Mouse (Mus musculus) liver, embryonic 14.5 days (tissue): Measurements from ENCODE around the gene Pcolce2. TPM values are rescaled to one million over a fixed set of nuclear protein-coding genes. Genes with fewer than 3 reads are reported as not detected.

Experiments
- ATAC-seq: fragments of 200-750 bp; cut with Nextera tagmentation; 2 replicates; pipeline ENCODE4 v1.8.0; 2017; ENCODE audit warnings: moderate number of reproducible peaks, mild to moderate bottlenecking, moderate library complexity; ENCODE audit not compliant: insufficient read depth
- DNase-seq, 3 experiments: peaks; one replicate each; pipeline ENCODE4 v3.0.0-alpha.2; 2012 to 2013; ENCODE audit warnings: low read depth in 3 of 3, low spot score in 3 of 3
- H3K27ac ChIP-seq: fragments of 300-500 bp; sonication (generic); 2 replicates; pipeline ENCODE4 v1.5.1; 2014; ENCODE audit warnings: moderate library complexity, mild to moderate bottlenecking, control low read depth, inconsistent platforms
- H3K27me3 ChIP-seq: fragments of 300-500 bp; sonication (generic); 2 replicates; pipeline ENCODE4 v1.6.1; 2014; ENCODE audit warnings: mild to moderate bottlenecking, low read length, moderate library complexity; ENCODE audit not compliant: control insufficient read depth, insufficient read depth
- H3K36me3 ChIP-seq: fragments of 300-500 bp; sonication (generic); replicated peaks from 2 replicates; pipeline ENCODE4 v1.6.1; 2014; ENCODE audit warnings: low read depth; ENCODE audit not compliant: control insufficient read depth, insufficient read depth
- H3K4me1 ChIP-seq, 2 experiments: fragments of 200-500 bp in 1 of 2; fragments of 300-500 bp in 1 of 2; sonication (generic) in 1 of 2; replicated peaks; 2 replicates each; pipeline ENCODE4 v1.6.1; 2012 to 2014; ENCODE audit warnings: antibody characterized with exemption in 1 of 2, inconsistent platforms in 1 of 2, low read length in 1 of 2; ENCODE audit not compliant: control insufficient read depth in 2 of 2, insufficient read depth in 2 of 2
- H3K4me2 ChIP-seq: fragments of 300-500 bp; sonication (generic); 2 replicates; pipeline ENCODE4 v1.6.1; 2014; ENCODE audit warnings: low read depth, mild to moderate bottlenecking, control low read depth, moderate library complexity
- H3K4me3 ChIP-seq, 2 experiments: fragments of 200-500 bp in 1 of 2; fragments of 300-500 bp in 1 of 2; sonication (generic) in 1 of 2; 2 replicates each; pipeline ENCODE4 v1.5.1; 2012 to 2014; ENCODE audit warnings: low read depth in 2 of 2, low read length in 2 of 2, mild to moderate bottlenecking in 2 of 2, control low read depth in 1 of 2, inconsistent platforms in 1 of 2, moderate library complexity in 1 of 2; ENCODE audit not compliant: insufficient read depth in 1 of 2
- H3K9ac ChIP-seq: fragments of 300-500 bp; sonication (generic); replicated peaks from 2 replicates; pipeline ENCODE4 v1.6.1; 2014; ENCODE audit warnings: mild to moderate bottlenecking, control low read depth, moderate library complexity
- H3K9me3 ChIP-seq: fragments of 300-500 bp; sonication (generic); 2 replicates; pipeline ENCODE4 v1.6.1; 2016; ENCODE audit warnings: low read length, mixed read lengths; ENCODE audit not compliant: control insufficient read depth
- CTCF ChIP-seq: IDR thresholded peaks from 2 replicates; pipeline ENCODE4 v1.5.1; 2016; ENCODE audit warnings: antibody characterized with exemption, low read depth, control low read depth
- EP300 ChIP-seq: IDR thresholded peaks from 2 replicates; pipeline ENCODE4 v1.6.1; 2016; ENCODE audit warnings: antibody characterized with exemption, low read depth
- WGBS: fragments of 180-500 bp; shearing (Covaris S2); extraction: QIAGEN DNeasy Blood & Tissue Kit; methylation state at CpG from one replicate; pipeline ENCODE4 v1.1.7; 2014; ENCODE audit not compliant: insufficient replicate concordance; 5-methylcytosine and 5-hydroxymethylcytosine counted together
- polyA plus RNA-seq, 2 experiments: library from polyadenylated mRNA; depleted of rRNA in 1 of 2; stranded (reverse) in 1 of 2; unstranded in 1 of 2; fragments of >200 nt; fragmentation: Nextera tagmentation in 1 of 2; extraction: Ambion mirVana in 1 of 2; gene quantifications; 2 replicates each; pipeline versions ENCODE4 v1.2.1 to v1.2.3; 2012 to 2014

Gene Pcolce2
- polyA plus RNA-seq, 2 experiments = 1.4 to 6.7 TPM

GRCm38 (mm10) chr9:95692823-95693222, 55.4 kb downstream of the Pcolce2 start:
- WGBS = 69% methylated on average over 8 of the region's 8 CpGs
- H3K27ac ChIP-seq = no peak overlapping the region
- H3K36me3 ChIP-seq = no peaks in the 10 kb centered on the region
- no peak for ATAC-seq
- no peaks in the 10 kb centered on the region for H3K27me3 ChIP-seq
- H3K9ac ChIP-seq = no peak overlapping the region
- TF ChIP-seq CTCF (no peak), EP300 (no peak)
- no peaks in the 10 kb centered on the region for H3K4me1 ChIP-seq
- no peak overlapping the region for H3K4me2 ChIP-seq
- H3K4me3 ChIP-seq = no peak overlapping the region
- H3K9me3 ChIP-seq = no peaks in the 10 kb centered on the region
- no peak for DNase-seq

DNA sequence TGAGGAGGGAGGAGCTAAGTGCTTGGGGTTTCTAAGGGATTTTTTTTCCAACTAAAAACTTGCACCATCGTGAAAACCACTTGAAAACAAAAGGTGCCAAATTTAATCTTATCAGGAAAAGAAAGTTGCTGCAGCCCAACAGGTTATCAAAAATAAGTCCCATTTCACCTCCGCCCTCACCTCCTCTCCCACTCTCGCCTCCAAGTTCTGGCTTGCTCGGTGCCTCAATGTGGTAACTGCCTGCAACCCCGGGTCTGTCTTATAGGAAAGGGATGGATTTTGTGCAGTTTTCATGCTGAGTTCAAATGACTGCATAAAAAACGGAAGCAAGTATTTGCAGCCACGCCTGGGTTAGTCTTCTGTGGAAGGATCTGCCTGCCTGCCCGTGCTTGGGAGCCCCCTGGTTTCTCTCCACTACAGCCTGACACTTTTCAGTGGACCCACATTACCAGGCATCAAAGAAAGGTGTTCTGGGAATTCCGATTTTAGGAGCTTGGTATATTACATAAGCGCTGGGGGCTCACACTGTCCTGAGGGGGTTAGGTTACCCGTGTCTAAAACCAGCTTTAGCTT, 56.2 kb downstream of the Pcolce2 start:
- ATAC-seq = no peak
- no peaks in the 10 kb centered on the region for H3K4me1 ChIP-seq
- no peak overlapping the region for H3K27ac ChIP-seq
- H3K9me3 ChIP-seq = no peaks in the 10 kb centered on the region
- H3K27me3 ChIP-seq = no peaks in the 10 kb centered on the region
- H3K4me3 ChIP-seq = no peak overlapping the region
- no peak for TF ChIP-seq EP300
- no peak for TF ChIP-seq CTCF
- no peak for DNase-seq
- H3K36me3 ChIP-seq = no peaks in the 10 kb centered on the region
- WGBS = 59% methylated on average over 11 of the region's 11 CpGs
- H3K4me2 ChIP-seq = no peak overlapping the region
- no peak overlapping the region for H3K9ac ChIP-seq

GRCm38 (mm10) chr9:95694526-95694925, 57.1 kb downstream of the Pcolce2 start:
- Histone ChIP-seq H3K27ac (no peak overlapping the region), H3K36me3 (no peaks in the 10 kb centered on the region), H3K9me3 (no peaks in the 10 kb centered on the region), H3K9ac (no peak overlapping the region), H3K4me3 (no peak overlapping the region), H3K27me3 (no peaks in the 10 kb centered on the region), H3K4me2 (no peak overlapping the region), H3K4me1 (no peaks in the 10 kb centered on the region)
- TF ChIP-seq CTCF = no peak
- TF ChIP-seq EP300 = no peak
- DNase-seq (no peak), ATAC-seq (no peak)
- 51% methylated on average over 12 of the region's 12 CpGs for WGBS

DNA sequence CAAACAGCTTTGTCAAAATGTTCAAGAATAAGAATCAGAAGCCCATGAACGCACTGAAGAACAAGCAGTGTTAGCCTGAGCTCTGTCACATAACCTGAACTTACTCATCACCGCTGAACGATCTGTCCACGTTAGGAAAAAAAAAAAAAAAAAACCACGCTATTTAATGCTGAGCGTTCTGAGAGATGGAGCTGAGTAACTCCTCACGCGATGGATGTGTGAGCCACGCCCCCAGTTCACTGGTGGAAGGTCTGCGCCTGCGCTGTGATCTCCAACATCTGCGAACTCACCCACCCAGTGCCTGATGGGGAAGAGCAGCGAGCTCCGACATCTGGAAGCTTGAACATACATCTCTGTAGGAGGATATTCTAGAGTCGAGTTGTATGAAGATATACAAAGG, 57.6 kb downstream of the Pcolce2 start:
- no peaks in the 10 kb centered on the region for H3K36me3 ChIP-seq
- ATAC-seq (no peak), DNase-seq (no peak)
- H3K4me2 ChIP-seq = no peak overlapping the region
- 72% methylated on average over 15 of the region's 15 CpGs for WGBS
- no peak overlapping the region for H3K4me3 ChIP-seq
- no peaks in the 10 kb centered on the region for H3K9me3 ChIP-seq
- TF ChIP-seq CTCF (no peak), EP300 (no peak)
- H3K27ac ChIP-seq = no peak overlapping the region
- no peaks in the 10 kb centered on the region for H3K27me3 ChIP-seq
- no peaks in the 10 kb centered on the region for H3K4me1 ChIP-seq
- H3K9ac ChIP-seq = no peak overlapping the region

DNA sequence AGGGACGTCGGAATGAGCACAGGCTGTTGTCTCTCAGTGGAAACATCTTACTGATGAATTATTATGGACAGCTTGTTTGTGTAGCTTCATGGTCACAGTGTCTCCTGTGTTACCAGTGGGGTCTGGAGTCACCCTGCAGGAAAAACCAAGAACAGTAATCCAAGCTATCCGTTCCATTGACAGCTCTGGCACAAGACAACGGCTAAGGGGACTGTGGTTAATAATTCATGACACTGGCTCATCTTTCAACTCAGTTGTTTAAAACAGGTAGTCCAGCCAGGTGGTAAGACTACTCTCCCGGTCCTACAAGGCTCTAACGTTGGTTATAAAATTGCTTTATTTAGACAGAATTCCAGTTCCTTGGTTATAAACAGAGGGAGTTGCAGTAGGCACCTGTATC, 59.2 kb downstream of the Pcolce2 start:
- H3K9ac ChIP-seq = no peak overlapping the region
- H3K27ac ChIP-seq = no peak overlapping the region
- no peak for ATAC-seq
- DNase-seq = no peak
- H3K4me2 ChIP-seq = no peak overlapping the region
- H3K4me3 ChIP-seq = no peak overlapping the region
- no peaks in the 10 kb centered on the region for H3K36me3 ChIP-seq
- H3K27me3 ChIP-seq = no peaks in the 10 kb centered on the region
- no peaks in the 10 kb centered on the region for H3K9me3 ChIP-seq
- TF ChIP-seq EP300 = no peak
- no peak for TF ChIP-seq CTCF
- 64% methylated on average over 6 of the region's 6 CpGs for WGBS
- H3K4me1 ChIP-seq = no peaks in the 10 kb centered on the region
